Mouse (Mus musculus) kidney, postnatal 4 days (tissue): ENCODE data around the gene Hist1h3f.
"Not testable (repeated sequence)": the region's sequence is repeated elsewhere in the genome, so short reads cannot be mapped to it uniquely, and the experiment has no call there.

ENCODE experiments used
- DNase-seq, 2 experiments: peaks; one replicate each; pipeline ENCODE4 v3.0.0; 2021; ENCODE audit warnings: mixed read lengths in 2 of 2

Gene Hist1h3f

GRCm38 (mm10) chr13:23539821-23540220, 4.0 kb upstream of the Hist1h3f start:
- DNase-seq: not testable (repeated sequence)

GRCm38 (mm10) chr13:23541497-23541896, 2.4 kb upstream of the Hist1h3f start:
- DNase-seq: no peak

- DNase-seq: not testable (repeated sequence)
Observed at GRCm38 (mm10) chr13:23542225-23542980, 1.4 kb upstream of the Hist1h3f start.

GRCm38 (mm10) chr13:23542999-23543607, 749 bp upstream of the Hist1h3f start, which contains the start of gene Hist1h2bh:
Hist1h2bh (minus strand) TSS chr13:23543392.
- DNase-seq: peak; percentile 53 to 69

GRCm38 (mm10) chr13:23544787-23545120, 902 bp downstream of the Hist1h3f start:
- peak in 1 of 2 experiments; percentile 48 for DNase-seq

- DNase-seq: no peak
Observed at GRCm38 (mm10) chr13:23546694-23547093, 2.8 kb downstream of the Hist1h3f start.

- no peak for DNase-seq
Observed at GRCm38 (mm10) chr13:23550761-23551145, 6.9 kb downstream of the Hist1h3f start.

- peak; percentile 90 to 93 for DNase-seq
Observed at GRCm38 (mm10) chr13:23551146-23551834, 7.4 kb downstream of the Hist1h3f start, which contains the start of gene Hist1h4f. Hist1h4f (minus strand) TSS chr13:23551648.

GRCm38 (mm10) chr13:23551931-23552914, 8.4 kb downstream of the Hist1h3f start:
- no peak for DNase-seq

- no peak for DNase-seq
Observed at GRCm38 (mm10) chr13:23552962-23553361, 9.1 kb downstream of the Hist1h3f start, which contains the start of gene Hist1h1d. Hist1h1d (plus strand) TSS chr13:23553262.

- DNase-seq: no peak
Observed at GRCm38 (mm10) chr13:23554393-23554792, 10.5 kb downstream of the Hist1h3f start.

GRCm38 (mm10) chr13:23554925-23555838, 11.3 kb downstream of the Hist1h3f start:
- DNase-seq: peak; percentile 78 to 89

GRCm38 (mm10) chr13:23555839-23556416, 12.1 kb downstream of the Hist1h3f start:
- peak; percentile 73 to 85 for DNase-seq

GRCm38 (mm10) chr13:23556906-23557305, 13.1 kb downstream of the Hist1h3f start:
- no peak for DNase-seq

GRCm38 (mm10) chr13:23560699-23561098, 16.8 kb downstream of the Hist1h3f start:
- not testable (repeated sequence) for DNase-seq

GRCm38 (mm10) chr13:23561531-23561882, 17.7 kb downstream of the Hist1h3f start:
- DNase-seq: not testable (repeated sequence)

- DNase-seq: peak; percentile 93 to 96
Observed at GRCm38 (mm10) chr13:23561883-23562659, 18.2 kb downstream of the Hist1h3f start, which contains the start of gene Hist1h3e. Hist1h3e (minus strand) TSS chr13:23562369.

- DNase-seq: peak; percentile 44 to 70
Observed at GRCm38 (mm10) chr13:23562699-23563462, 19.0 kb downstream of the Hist1h3f start.

GRCm38 (mm10) chr13:23564482-23564881, 20.6 kb downstream of the Hist1h3f start:
- DNase-seq: no peak
